Mouse (Mus musculus) liver, embryonic 12.5 days (tissue): ENCODE measurements at regions not wholly inside any gene's neighbourhood (a gene's known extent, or its start where the extent isn't known, plus 50 kb on each side); places are given as distances from the start of the nearest gene placed in this dataset.
"Not testable (repeated sequence)": the region's sequence is repeated elsewhere in the genome, so short reads cannot be mapped to it uniquely, and the experiment has no call there.

Experiments
- ATAC-seq: fragments of 200-750 bp; cut with Nextera tagmentation; 2 replicates; pipeline ENCODE4 v1.8.0; 2017; ENCODE audit warnings: moderate number of reproducible peaks, mild to moderate bottlenecking, moderate library complexity
- H3K27ac ChIP-seq: fragments of 300-500 bp; sonication (generic); 2 replicates; pipeline ENCODE4 v1.5.1; 2016; ENCODE audit warnings: mild to moderate bottlenecking
- H3K27me3 ChIP-seq: fragments of 300-500 bp; sonication (generic); replicated peaks from 2 replicates; pipeline ENCODE4 v1.6.1; 2016; ENCODE audit warnings: mild to moderate bottlenecking, moderate library complexity
- H3K36me3 ChIP-seq: fragments of 300-500 bp; sonication (generic); 2 replicates; pipeline ENCODE4 v1.6.1; 2016; ENCODE audit warnings: mild to moderate bottlenecking, moderate library complexity
- H3K4me1 ChIP-seq: fragments of 300-500 bp; sonication (generic); 2 replicates; pipeline ENCODE4 v1.6.1; 2016
- H3K4me2 ChIP-seq: fragments of 300-500 bp; sonication (generic); 2 replicates; pipeline ENCODE4 v1.6.1; 2016; ENCODE audit warnings: mild to moderate bottlenecking, moderate library complexity
- H3K4me3 ChIP-seq: fragments of 300-500 bp; sonication (generic); 2 replicates; pipeline ENCODE4 v1.5.1; 2016; ENCODE audit warnings: mild to moderate bottlenecking, moderate library complexity
- H3K9ac ChIP-seq: fragments of 300-500 bp; sonication (generic); 2 replicates; pipeline ENCODE4 v1.6.1; 2016; ENCODE audit warnings: mild to moderate bottlenecking, moderate library complexity
- H3K9me3 ChIP-seq: fragments of 300-500 bp; sonication (generic); replicated peaks from 2 replicates; pipeline ENCODE4 v1.6.1; 2016; ENCODE audit warnings: mild to moderate bottlenecking, moderate library complexity
- whole genome bisulfite sequencing: fragments of 180-500 bp; shearing (Covaris S2); methylation state at CpG from one replicate; pipeline ENCODE4 v1.1.7; 2016; ENCODE audit not compliant: insufficient replicate concordance; 5-methylcytosine and 5-hydroxymethylcytosine counted together

- not testable (repeated sequence) for H3K9me3 ChIP-seq, H3K27me3 ChIP-seq, H3K9ac ChIP-seq, H3K4me1 ChIP-seq, H3K36me3 ChIP-seq, H3K27ac ChIP-seq
- 68% methylated on average over 7 of the region's 8 CpGs for WGBS
- ATAC-seq: peak; percentile 66
- Histone ChIP-seq H3K4me3 (peak overlapping the region; percentile 28), H3K4me2 (peak overlapping the region; percentile 52)
These were observed 57.5 kb upstream of the Gm21119 start for GRCm38 (mm10) chr8:20557184-20557583.

GRCm38 (mm10) chr8:20557609-20558008 is 57.1 kb upstream of the Gm21119 start:
- peak; percentile 98 for ATAC-seq
- not testable (repeated sequence) for H3K27me3 ChIP-seq, H3K27ac ChIP-seq, H3K9me3 ChIP-seq, H3K4me1 ChIP-seq, H3K9ac ChIP-seq, H3K36me3 ChIP-seq
- peak overlapping the region; percentile 52 for H3K4me2 ChIP-seq
- peak overlapping the region; percentile 43 for H3K4me3 ChIP-seq
- WGBS: 57% methylated on average over 44 of the region's 47 CpGs
